Mouse (Mus musculus): Measurements from ENCODE around the gene Fgfr1op2.

Gene Fgfr1op2

GRCm38 (mm10) chr6:146602601-146603000 lies 25.6 kb downstream of the Fgfr1op2 start:
- DNase-seq (ENCODE audit: low read depth, low spot score) = no peak

GRCm38 (mm10) chr6:146603651-146604050 lies 26.6 kb downstream of the Fgfr1op2 start:
- no peak for DNase-seq (ENCODE audit: low read depth, low spot score)

DNA sequence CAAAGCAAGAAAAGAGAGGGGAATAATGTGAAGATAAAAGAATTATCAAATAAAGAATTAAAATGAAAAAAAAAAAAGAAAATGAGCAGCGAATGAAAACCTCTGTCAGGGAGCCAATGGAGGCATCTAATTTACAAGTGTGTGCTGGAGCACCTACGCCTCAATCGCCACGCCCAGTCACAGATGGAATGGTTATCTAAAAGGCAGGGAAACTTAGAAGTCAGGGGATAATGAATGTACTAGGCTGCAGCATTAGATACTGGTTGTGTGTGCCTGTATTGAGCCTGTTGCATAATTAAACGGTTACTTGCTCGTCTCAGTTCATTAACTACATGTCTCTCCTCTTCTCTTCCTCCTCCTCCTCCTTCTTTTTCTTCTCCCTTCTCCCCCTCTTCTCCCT lies 34.4 kb downstream of the Fgfr1op2 start:
- DNase-seq (ENCODE audit: low read depth, low spot score) = peak; percentile 62

DNA sequence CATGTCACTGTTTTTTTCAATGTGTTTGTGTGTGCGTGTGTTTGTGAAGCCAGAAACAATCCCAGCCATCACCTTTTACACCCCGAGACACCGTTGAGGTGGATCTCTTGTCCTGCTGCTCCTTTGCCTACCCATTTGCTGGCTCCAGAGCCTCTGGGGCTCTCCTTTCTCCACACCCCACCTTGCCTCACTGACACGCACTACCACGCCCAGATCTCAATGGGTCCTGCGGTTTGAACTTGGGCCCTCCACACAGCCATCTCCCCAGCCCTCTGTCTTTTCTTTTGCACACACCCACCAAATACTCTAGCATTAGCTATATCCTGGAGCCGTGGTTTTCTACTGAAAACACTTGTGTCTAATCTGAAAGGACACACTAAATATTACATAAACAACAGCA lies 34.9 kb downstream of the Fgfr1op2 start:
- no peak for DNase-seq (ENCODE audit: low read depth, low spot score)

- no peak for DNase-seq (ENCODE audit: low read depth, low spot score)
Observed at GRCm38 (mm10) chr6:146612736-146613135, 35.7 kb downstream of the Fgfr1op2 start.

DNA sequence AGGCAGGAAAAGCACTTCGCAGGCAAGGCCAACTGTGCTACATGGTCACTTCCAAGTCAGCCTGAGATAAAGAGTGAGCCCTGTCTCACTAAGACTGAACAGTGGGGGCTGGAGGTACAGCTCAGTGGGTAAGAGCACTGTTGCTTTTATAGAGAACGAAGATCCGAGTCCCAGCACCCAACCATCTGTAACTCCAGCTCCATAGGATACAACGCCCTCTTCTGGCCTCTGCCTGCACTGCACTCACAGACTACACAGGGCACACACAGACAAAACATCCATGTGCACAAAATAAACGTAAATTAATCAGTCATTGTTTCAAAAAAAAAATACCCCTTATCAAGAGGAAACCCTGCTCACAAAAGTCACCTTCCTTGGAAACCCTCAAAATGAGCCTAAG lies 36.9 kb downstream of the Fgfr1op2 start:
- no peak for DNase-seq (ENCODE audit: low read depth, low spot score)

DNA sequence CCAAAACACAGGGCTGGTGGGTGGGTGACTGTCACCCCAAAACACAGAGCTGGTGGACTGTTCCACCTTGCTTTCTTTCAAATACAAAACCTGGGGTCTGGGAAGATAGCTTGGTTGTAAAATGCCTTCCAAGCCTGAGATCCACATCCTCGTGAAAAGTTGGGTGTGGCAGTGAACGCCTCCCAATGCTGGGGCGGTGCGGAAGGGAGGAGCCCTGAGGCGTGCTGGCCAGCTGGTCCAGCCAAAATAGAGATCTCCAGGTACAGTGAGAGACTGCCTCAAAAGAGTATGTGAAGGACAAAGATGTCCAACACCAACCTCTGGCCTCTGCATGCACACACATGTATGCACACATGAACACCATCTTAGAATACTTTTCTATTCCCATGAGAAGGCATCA lies 37.5 kb downstream of the Fgfr1op2 start:
- DNase-seq (ENCODE audit: low read depth, low spot score) = no peak

- DNase-seq (ENCODE audit: low read depth, low spot score) = no peak
Observed at GRCm38 (mm10) chr6:146615891-146616290, 38.9 kb downstream of the Fgfr1op2 start.

DNA sequence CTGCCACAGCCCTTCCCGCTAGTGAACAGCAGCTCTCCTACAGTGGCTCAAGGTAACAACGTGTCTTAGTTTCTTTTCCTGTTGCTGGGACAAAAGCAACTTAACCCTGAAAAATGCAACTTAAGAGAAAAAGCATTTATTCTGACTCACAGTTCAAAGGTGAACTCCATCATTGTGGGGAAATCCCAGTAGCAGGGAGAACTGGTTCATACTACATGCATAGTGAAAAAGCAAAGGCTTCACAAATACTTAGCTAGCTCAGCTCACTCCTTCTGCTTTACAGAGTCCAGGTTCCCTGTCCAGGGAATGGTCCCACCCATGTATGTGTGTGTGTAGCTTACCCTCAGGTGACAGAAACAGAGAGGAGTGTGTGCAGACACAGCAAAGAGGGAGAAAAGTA lies 39.7 kb downstream of the Fgfr1op2 start:
- DNase-seq (ENCODE audit: low read depth, low spot score) = no peak

- DNase-seq (ENCODE audit: low read depth, low spot score) = no peak
Observed at GRCm38 (mm10) chr6:146628123-146628522, 51.1 kb downstream of the Fgfr1op2 start.

GRCm38 (mm10) chr6:146629781-146630756 lies 53.1 kb downstream of the Fgfr1op2 start:
- DNase-seq (ENCODE audit: low read depth, low spot score) = peak; percentile 75

GRCm38 (mm10) chr6:146630961-146631360 lies 54.0 kb downstream of the Fgfr1op2 start:
- DNase-seq (ENCODE audit: low read depth, low spot score) = no peak

DNA sequence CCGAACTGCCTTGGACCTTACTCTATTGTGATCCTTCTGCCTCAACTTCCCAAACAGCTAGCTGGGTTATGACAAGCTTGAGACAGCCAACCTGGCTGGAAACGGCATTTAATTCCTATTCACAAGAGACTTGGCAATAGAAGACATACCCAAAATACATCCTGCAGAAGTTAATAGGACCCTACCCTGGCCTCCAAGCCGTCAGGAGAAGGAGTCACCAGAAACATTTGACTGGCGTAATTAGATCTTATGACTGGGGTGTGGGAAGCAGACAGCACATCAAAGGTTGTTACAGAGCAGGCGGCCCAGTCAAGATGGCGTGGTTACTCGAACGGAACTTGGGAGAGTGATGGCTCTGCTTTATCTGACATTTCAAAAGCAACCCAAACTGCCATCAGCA lies 54.8 kb downstream of the Fgfr1op2 start:
- no peak for DNase-seq (ENCODE audit: low read depth, low spot score)

- DNase-seq (ENCODE audit: low read depth, low spot score) = no peak
Observed at GRCm38 (mm10) chr6:146632403-146632802, 55.4 kb downstream of the Fgfr1op2 start.

- no peak for DNase-seq (ENCODE audit: low read depth, low spot score)
Observed at GRCm38 (mm10) chr6:146633097-146633496, 56.1 kb downstream of the Fgfr1op2 start.

- no peak for DNase-seq (ENCODE audit: low read depth, low spot score)
Observed at GRCm38 (mm10) chr6:146633629-146634014, 56.6 kb downstream of the Fgfr1op2 start.

- peak; percentile 68 for DNase-seq (ENCODE audit: low read depth, low spot score)
Observed at GRCm38 (mm10) chr6:146634015-146634722, 57.2 kb downstream of the Fgfr1op2 start.

GRCm38 (mm10) chr6:146634759-146635606 lies 58.0 kb downstream of the Fgfr1op2 start:
- no peak for DNase-seq (ENCODE audit: low read depth, low spot score)

GRCm38 (mm10) chr6:146636482-146636881 lies 59.5 kb downstream of the Fgfr1op2 start:
- no peak for DNase-seq (ENCODE audit: low read depth, low spot score)

DNA sequence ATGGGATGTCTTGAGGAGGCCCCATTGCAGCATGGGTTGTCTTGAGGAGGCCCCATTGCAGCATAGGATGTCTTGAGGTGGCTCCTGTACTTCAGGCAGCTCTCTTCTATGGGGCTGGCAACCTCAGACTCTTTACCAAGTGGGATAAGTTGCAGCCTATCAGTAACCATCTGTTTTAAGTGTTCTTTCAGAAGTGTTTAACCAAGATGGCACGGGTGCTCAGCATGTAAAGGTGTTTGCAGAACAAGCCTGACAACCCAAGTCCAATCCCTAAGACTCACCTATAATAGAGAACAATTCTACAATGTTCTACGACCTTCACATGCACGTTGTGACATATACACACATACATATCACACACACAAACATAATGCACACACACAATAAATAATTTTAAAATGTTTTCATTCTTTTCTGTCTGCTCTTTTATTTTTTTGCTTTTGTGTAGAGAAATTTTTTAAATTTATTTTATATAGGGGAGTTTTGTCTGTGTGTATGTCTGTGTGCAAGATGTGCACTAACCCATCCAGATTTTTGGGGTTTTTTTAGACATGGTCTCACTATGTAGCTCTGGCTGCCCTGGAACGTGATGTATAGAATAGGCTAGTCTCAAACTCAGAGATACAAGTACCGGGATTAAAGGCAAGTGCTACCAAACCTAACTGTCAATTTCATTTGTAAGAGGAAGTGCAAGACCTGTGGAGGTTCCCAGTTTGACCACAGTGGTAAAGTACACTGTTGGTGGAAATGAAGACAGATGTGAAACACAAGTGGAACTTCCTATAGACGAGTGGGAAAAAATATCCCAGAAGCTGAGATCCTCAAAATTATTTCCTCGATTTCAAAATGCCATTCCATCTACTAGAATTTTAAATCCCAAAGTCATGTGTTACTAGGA lies 63.3 kb downstream of the Fgfr1op2 start:
- DNase-seq (ENCODE audit: low read depth, low spot score) = no peak

DNA sequence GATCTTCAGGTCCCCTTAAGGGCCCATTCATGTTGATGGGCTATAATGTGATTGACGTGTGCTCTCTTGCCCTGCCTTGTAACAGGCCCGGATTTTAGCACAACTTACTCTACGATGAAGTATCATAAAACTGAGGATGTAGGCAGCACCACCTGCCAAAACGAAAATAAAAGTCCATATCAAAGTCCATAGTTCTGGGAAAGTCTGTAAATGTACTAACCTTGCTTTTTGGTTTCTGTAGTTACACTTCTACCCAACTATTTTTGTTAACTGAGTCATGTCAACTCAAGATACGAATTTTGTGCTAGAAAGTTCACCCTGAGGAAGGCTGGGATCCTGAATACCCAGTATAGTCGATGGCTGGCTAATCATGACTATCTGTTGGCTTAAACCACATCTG lies 64.0 kb downstream of the Fgfr1op2 start:
- no peak for DNase-seq (ENCODE audit: low read depth, low spot score)

All from c-Kit-negative CD71-positive TER-119-positive erythroid progenitor cells, embryonic 14.5 days (primary cell).